Mouse (Mus musculus): ENCODE measurements at regions not wholly inside any gene's neighbourhood (a gene's known extent, or its start where the extent isn't known, plus 50 kb on each side); places are given as distances from the start of the nearest gene placed in this dataset.

GRCm38 (mm10) chr6:43914741-43915140 is 248.7 kb upstream of the Tpk1 start:
- DNase-seq, result no peak

- DNase-seq, result no peak
Observed at GRCm38 (mm10) chr6:43885992-43886391, 219.9 kb upstream of the Tpk1 start.

GRCm38 (mm10) chr6:43876711-43877110 is 210.6 kb upstream of the Tpk1 start:
- peak; percentile 58 for DNase-seq

GRCm38 (mm10) chr6:43859406-43859805 is 193.3 kb upstream of the Tpk1 start:
- DNase-seq, result no peak

GRCm38 (mm10) chr6:43857046-43857445 is 191.0 kb upstream of the Tpk1 start:
- no peak for DNase-seq

GRCm38 (mm10) chr6:43853461-43853860 is 187.4 kb upstream of the Tpk1 start:
- DNase-seq, result no peak

- DNase-seq, result no peak
Observed at GRCm38 (mm10) chr6:43851306-43851705, 185.2 kb upstream of the Tpk1 start.

GRCm38 (mm10) chr6:43838960-43839359 is 172.9 kb upstream of the Tpk1 start:
- DNase-seq, result no peak

- no peak for DNase-seq
Observed at GRCm38 (mm10) chr6:43829903-43830302, 163.8 kb upstream of the Tpk1 start.
